Mouse (Mus musculus): ENCODE data around the gene Pde2a. TPM values are rescaled to one million over a fixed set of nuclear protein-coding genes. Genes with fewer than 3 reads are reported as not detected.

Gene Pde2a
- total and polyA plus RNA-seq, 3 experiments, result 0.11 to 0.62 TPM; not detected in 1

GRCm38 (mm10) chr7:101450422-101451401 lies 29.2 kb downstream of the Pde2a start (continued):
- no peak for TF ChIP-seq E2F4 (IDR thresholded peaks at IDR 0.05; ENCODE audit: borderline replicate concordance, low read depth, low read length)
- no peak for TF ChIP-seq TCF12 (IDR thresholded peaks at IDR 0.05; ENCODE audit: low read depth, low read length)
- TF ChIP-seq UBTF (IDR thresholded peaks at IDR 0.05; ENCODE audit: borderline replicate concordance, insufficient read depth, low read depth, low read length), result 0 out of 2 replicates have a peak, but pooled peaks have one; percentile 42
- TF ChIP-seq RCOR1 (IDR thresholded peaks at IDR 0.05; ENCODE audit: low read depth, low read length), result no peak
- no peak for TF ChIP-seq USF1 (IDR thresholded peaks at IDR 0.05; ENCODE audit: low read depth, low read length)
- peak; percentile 93 for TF ChIP-seq SMC3 (IDR thresholded peaks at IDR 0.05; ENCODE audit: low read depth, low read length)
- TF ChIP-seq RAD21 (IDR thresholded peaks at IDR 0.05; ENCODE audit: low read depth, low read length), result peak; percentile 79
- peak; percentile 92 to 98 (median 95) for TF ChIP-seq CTCF (IDR thresholded peaks at IDR 0.05 in 2 of 3, conservative IDR thresholded peaks at IDR 0.05 in 1 of 3; ENCODE audit: control insufficient read depth in 1 of 3, insufficient read depth in 1 of 3, low read depth in 2 of 3, low read length in 3 of 3, poor library complexity in 1 of 3, severe bottlenecking in 1 of 3)
- no peak for TF ChIP-seq JUND (IDR thresholded peaks at IDR 0.05; ENCODE audit: low read depth, low read length)
- 0 out of 2 replicates have a peak, but pooled peaks have one; percentile 51 for TF ChIP-seq MAZ (IDR thresholded peaks at IDR 0.05; ENCODE audit: low read depth, low read length)
- TF ChIP-seq POLR2AphosphoS5 (IDR thresholded peaks at IDR 0.05; ENCODE audit: borderline replicate concordance, low read depth, low read length), result no peak
- peak; percentile 71 for TF ChIP-seq ZC3H11A (IDR thresholded peaks at IDR 0.05; ENCODE audit: low read depth, low read length)

- H3K27me3 ChIP-seq (ENCODE audit: control insufficient read depth in 1 of 2, insufficient read depth in 2 of 2, low read length in 2 of 2), result peaks cover 4 to 6% of the 10 kb centered on the region in 2 experiments
- H3K9me3 ChIP-seq (replicated peaks; ENCODE audit: insufficient read depth, low read length), result no peaks in the 10 kb centered on the region
- H3K79me2 ChIP-seq (ENCODE audit: control insufficient read depth, insufficient read depth, low read length, poor library complexity), result no peaks in the 10 kb centered on the region
- H3K36me3 ChIP-seq (ENCODE audit: control insufficient read depth in 1 of 2, insufficient read depth in 2 of 2, low read length in 2 of 2), result no peaks in the 10 kb centered on the region
- no peaks in the 10 kb centered on the region for H3K4me1 ChIP-seq (ENCODE audit: control insufficient read depth in 1 of 2, insufficient read depth in 2 of 2, low read length in 2 of 2)
- DNase-seq (ENCODE audit: low read depth, low spot score), result no peak
- H3K4me3 ChIP-seq (ENCODE audit: control insufficient read depth in 1 of 2, insufficient read depth in 1 of 2, low read depth in 2 of 2, low read length in 2 of 2), result no peak overlapping the region
- TF ChIP-seq CHD2 (IDR thresholded peaks at IDR 0.05; ENCODE audit: low read length) (no peak), MYB (IDR thresholded peaks at IDR 0.05; ENCODE audit: low read depth, low read length) (no peak), TAL1 (IDR thresholded peaks at IDR 0.05; ENCODE audit: low read length) (no peak), UBTF (IDR thresholded peaks at IDR 0.05; ENCODE audit: borderline replicate concordance, insufficient read depth, low read depth, low read length) (no peak), MXI1 (IDR thresholded peaks at IDR 0.05; ENCODE audit: low read depth, low read length) (no peak), KAT2A (conservative IDR thresholded peaks at IDR 0.05; ENCODE audit: low read depth, low read length) (no peak), POLR2A (IDR thresholded peaks at IDR 0.05; ENCODE audit: control insufficient read depth in 1 of 2, insufficient read depth in 1 of 2, low read depth in 1 of 2, low read length in 2 of 2, poor library complexity in 1 of 2) (no peak), POLR2AphosphoS5 (IDR thresholded peaks at IDR 0.05; ENCODE audit: borderline replicate concordance, low read depth, low read length) (no peak), POLR2AphosphoS2 (IDR thresholded peaks at IDR 0.05; ENCODE audit: low read length) (no peak), CHD1 (IDR thresholded peaks at IDR 0.05; ENCODE audit: low read depth, low read length) (no peak), E2F4 (IDR thresholded peaks at IDR 0.05; ENCODE audit: borderline replicate concordance, low read depth, low read length) (no peak), CTCF (IDR thresholded peaks at IDR 0.05 in 2 of 3, conservative IDR thresholded peaks at IDR 0.05 in 1 of 3; ENCODE audit: control insufficient read depth in 1 of 3, insufficient read depth in 1 of 3, low read depth in 2 of 3, low read length in 3 of 3, poor library complexity in 1 of 3, severe bottlenecking in 1 of 3) (no peak), ZKSCAN1 (IDR thresholded peaks at IDR 0.05; ENCODE audit: low read depth, low read length) (no peak), ZMIZ1 (IDR thresholded peaks at IDR 0.05; ENCODE audit: low read depth, low read length) (no peak), MAX (IDR thresholded peaks at IDR 0.05; ENCODE audit: low read length) (no peak), SIN3A (IDR thresholded peaks at IDR 0.05; ENCODE audit: low read length) (no peak), BHLHE40 (IDR thresholded peaks at IDR 0.05; ENCODE audit: borderline replicate concordance, low read depth, low read length) (no peak), MAFK (IDR thresholded peaks at IDR 0.05; ENCODE audit: borderline replicate concordance, low read depth, low read length) (no peak), HCFC1 (IDR thresholded peaks at IDR 0.05; ENCODE audit: low read depth, low read length) (no peak)
- H3K9ac ChIP-seq (ENCODE audit: control insufficient read depth, low read depth, low read length, poor library complexity, severe bottlenecking), result no peak overlapping the region
- H3K27ac ChIP-seq (ENCODE audit: control insufficient read depth, low read depth, low read length), result no peak overlapping the region
These were observed 31.2 kb downstream of the Pde2a start for GRCm38 (mm10) chr7:101452669-101453068.

Measured in MEL (cell line).